Mouse (Mus musculus) cerebellum, postnatal 25 days (tissue): ENCODE data around the gene Hist1h1d.
"Not testable (repeated sequence)": the region's sequence is repeated elsewhere in the genome, so short reads cannot be mapped to it uniquely, and the experiment has no call there.

ENCODE experiments used
- DNase-seq, 2 experiments: peaks; one replicate each; pipeline ENCODE4 v3.0.0; 2021; ENCODE audit warnings: mixed read lengths in 2 of 2

Hist1h1d gene

GRCm38 (mm10) chr13:23530181-23530900, 22.7 kb upstream of the Hist1h1d start:
- DNase-seq = peak; percentile 61 to 69

- peak; percentile 97 for DNase-seq
Observed at GRCm38 (mm10) chr13:23530901-23531875, 21.9 kb upstream of the Hist1h1d start, which contains the start of gene Hist1h4h. Gene Hist1h4h, plus strand, starts transcription at chr13:23531050.

GRCm38 (mm10) chr13:23532262-23533075, 20.6 kb upstream of the Hist1h1d start:
- no peak for DNase-seq

GRCm38 (mm10) chr13:23533560-23534367, 19.3 kb upstream of the Hist1h1d start, which contains the start of gene Hist1h2af:
Gene Hist1h2af, plus strand, starts transcription at chr13:23533906.
- DNase-seq = peak; percentile 66 to 75

GRCm38 (mm10) chr13:23534368-23535131, 18.5 kb upstream of the Hist1h1d start:
- no peak for DNase-seq

- peak; percentile 80 to 89 for DNase-seq
Observed at GRCm38 (mm10) chr13:23535137-23536075, 17.7 kb upstream of the Hist1h1d start, which contains the start of gene Hist1h3g. Gene Hist1h3g, plus strand, starts transcription at chr13:23535422.

- DNase-seq = no peak
Observed at GRCm38 (mm10) chr13:23536076-23536822, 16.8 kb upstream of the Hist1h1d start.

- DNase-seq = no peak
Observed at GRCm38 (mm10) chr13:23537006-23537710, 15.9 kb upstream of the Hist1h1d start.

GRCm38 (mm10) chr13:23538249-23538648, 14.8 kb upstream of the Hist1h1d start:
- no peak for DNase-seq

GRCm38 (mm10) chr13:23539821-23540220, 13.2 kb upstream of the Hist1h1d start:
- DNase-seq = not testable (repeated sequence)

GRCm38 (mm10) chr13:23541497-23541896, 11.6 kb upstream of the Hist1h1d start:
- DNase-seq = no peak

GRCm38 (mm10) chr13:23542225-23542980, 10.7 kb upstream of the Hist1h1d start:
- DNase-seq = not testable (repeated sequence)

- peak; percentile 42 to 54 for DNase-seq
Observed at GRCm38 (mm10) chr13:23542999-23543607, 10.0 kb upstream of the Hist1h1d start, which contains the start of gene Hist1h2bh. Gene Hist1h2bh, minus strand, starts transcription at chr13:23543392.

- DNase-seq = peak; percentile 69 to 78
Observed at GRCm38 (mm10) chr13:23543965-23544786, 8.9 kb upstream of the Hist1h1d start, which contains the start of gene Hist1h3f. Gene Hist1h3f, plus strand, starts transcription at chr13:23544052.

GRCm38 (mm10) chr13:23544787-23545120, 8.3 kb upstream of the Hist1h1d start:
- DNase-seq = peak; percentile 26 to 35

GRCm38 (mm10) chr13:23546694-23547093, 6.4 kb upstream of the Hist1h1d start:
- no peak for DNase-seq
